Mouse (Mus musculus) MEL (cell line): ENCODE results near the gene S100a1.

Source experiments
- CHD2 ChIP-seq: IDR thresholded peaks from 2 replicates; pipeline ENCODE4 v1.6.1; 2011; ENCODE audit warnings: low read length, improper control_type of control experiment
- CTCF ChIP-seq, 3 experiments: IDR thresholded peaks in 2 of 3; conservative IDR thresholded peaks in 1 of 3; 2 replicates each; pipeline ENCODE4 v1.5.1; 2011 to 2012; ENCODE audit warnings: low read length in 3 of 3, low read depth in 2 of 3, mild to moderate bottlenecking in 2 of 3, improper control_type of control experiment in 1 of 3, inconsistent platforms in 1 of 3, mixed read lengths in 1 of 3, moderate library complexity in 1 of 3; ENCODE audit not compliant: control insufficient read depth in 1 of 3, insufficient read depth in 1 of 3, poor library complexity in 1 of 3, severe bottlenecking in 1 of 3
- EP300 ChIP-seq, 2 experiments: IDR thresholded peaks; 2 replicates each; pipeline ENCODE4 v1.6.1; 2011; ENCODE audit warnings: improper control_type of control experiment in 2 of 2, low read length in 2 of 2, low read depth in 1 of 2, mild to moderate bottlenecking in 1 of 2
- GABPA ChIP-seq: IDR thresholded peaks from 2 replicates; pipeline ENCODE4 v1.6.1; 2012; ENCODE audit warnings: low read depth, mild to moderate bottlenecking, inconsistent platforms, low read length, improper control_type of control experiment, moderate library complexity
- GATA1 ChIP-seq: IDR thresholded peaks from 2 replicates; pipeline ENCODE4 v1.6.1; 2011; ENCODE audit warnings: low read depth, low read length, improper control_type of control experiment
- SIN3A ChIP-seq: IDR thresholded peaks from 2 replicates; pipeline ENCODE4 v1.6.1; 2012; ENCODE audit warnings: low read length, improper control_type of control experiment, inconsistent platforms
- ZKSCAN1 ChIP-seq: IDR thresholded peaks from 2 replicates; pipeline ENCODE4 v1.6.1; 2012; ENCODE audit warnings: low read depth, mild to moderate bottlenecking, inconsistent platforms, low read length, improper control_type of control experiment, moderate library complexity

- TF ChIP-seq ZKSCAN1 = no peak
- no peak for TF ChIP-seq CHD2
- no peak for TF ChIP-seq GABPA
- no peak for TF ChIP-seq CTCF (IDR thresholded peaks at IDR 0.05 in 2 of 3, conservative IDR thresholded peaks at IDR 0.05 in 1 of 3; ENCODE audit: control insufficient read depth in 1 of 3, insufficient read depth in 1 of 3, low read depth in 2 of 3, low read length in 3 of 3, poor library complexity in 1 of 3, severe bottlenecking in 1 of 3)
- no peak for TF ChIP-seq SIN3A
- no peak for TF ChIP-seq EP300 (IDR thresholded peaks at IDR 0.05; ENCODE audit: low read depth in 1 of 2, low read length in 2 of 2)
- no peak for TF ChIP-seq GATA1
Measured at GRCm38 (mm10) chr3:90497597-90497996, 16.6 kb downstream of the S100a1 start.
